Mouse (Mus musculus): ENCODE results near the gene Efcab10.

DNA sequence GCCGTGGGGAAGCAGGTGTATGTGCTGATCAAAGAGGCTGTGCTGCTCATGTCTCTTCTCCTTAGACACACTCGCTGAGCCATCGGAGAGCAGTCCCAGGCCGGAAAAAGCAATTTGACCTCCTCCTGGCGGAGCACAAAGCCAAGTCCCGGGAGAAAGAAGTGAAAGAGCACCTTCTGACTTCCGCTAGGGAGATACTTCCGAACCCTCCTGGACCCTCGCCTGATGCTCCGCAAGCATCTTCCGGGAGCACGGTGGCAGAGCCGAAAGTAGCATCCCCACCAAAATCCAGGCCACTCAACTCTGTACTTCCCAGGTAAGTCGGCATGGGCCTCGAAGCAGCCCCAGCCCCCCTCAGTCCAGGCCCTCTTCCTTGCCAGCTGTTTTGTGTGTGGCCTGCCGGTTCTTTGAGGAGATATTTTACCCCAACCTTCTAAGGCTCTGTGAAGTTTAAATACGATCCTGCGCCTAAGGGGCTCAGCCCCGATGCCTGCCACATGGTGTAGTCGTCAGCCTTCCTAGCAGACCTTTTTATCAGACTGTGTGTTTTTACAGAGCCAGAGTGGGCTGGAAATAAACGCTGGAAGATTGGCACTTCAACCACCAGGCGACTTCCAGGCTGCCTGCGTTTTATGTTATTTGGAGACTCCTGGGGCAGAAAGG lies 48.8 kb upstream of the Efcab10 start:
- TF ChIP-seq POLR2A (IDR thresholded peaks at IDR 0.05; ENCODE audit: borderline replicate concordance, extremely low read depth, insufficient read depth, insufficient read length, poor library complexity, severe bottlenecking), result no peak
- no peak for TF ChIP-seq CTCF (IDR thresholded peaks at IDR 0.05; ENCODE audit: borderline replicate concordance, extremely low read depth, insufficient read depth, insufficient read length)
